Mouse (Mus musculus) embryonic facial prominence, embryonic 13.5 days (tissue): Measurements from ENCODE around the gene Gm36864. TPM values are rescaled to one million over a fixed set of nuclear protein-coding genes. Genes with fewer than 3 reads are reported as not detected.

ENCODE experiments used
- ATAC-seq: fragments of 200-750 bp; cut with Nextera tagmentation; 2 replicates; pipeline ENCODE4 v1.8.0; 2017; ENCODE audit warnings: low read depth; ENCODE audit not compliant: insufficient number of reproducible peaks, insufficient read depth, low FRiP score, low TSS enrichment
- H3K27ac ChIP-seq: fragments of 300-500 bp; sonication (generic); 2 replicates; pipeline ENCODE4 v1.5.1; 2015; ENCODE audit warnings: moderate library complexity, mild to moderate bottlenecking, inconsistent platforms
- H3K27me3 ChIP-seq: fragments of 300-500 bp; sonication (generic); 2 replicates; pipeline ENCODE4 v1.6.1; 2015; ENCODE audit warnings: mild to moderate bottlenecking, inconsistent platforms
- H3K36me3 ChIP-seq: fragments of 300-500 bp; sonication (generic); 2 replicates; pipeline ENCODE4 v1.6.1; 2015; ENCODE audit warnings: mild to moderate bottlenecking, inconsistent platforms
- H3K4me1 ChIP-seq: fragments of 300-500 bp; sonication (generic); 2 replicates; pipeline ENCODE4 v1.6.1; 2015; ENCODE audit warnings: inconsistent platforms
- H3K4me2 ChIP-seq: fragments of 300-500 bp; sonication (generic); 2 replicates; pipeline ENCODE4 v1.6.1; 2015; ENCODE audit warnings: moderate library complexity, mild to moderate bottlenecking, inconsistent platforms
- H3K4me3 ChIP-seq: fragments of 300-500 bp; sonication (generic); 2 replicates; pipeline ENCODE4 v1.5.1; 2015; ENCODE audit warnings: mild to moderate bottlenecking, inconsistent platforms
- H3K9ac ChIP-seq: fragments of 300-500 bp; sonication (generic); 2 replicates; pipeline ENCODE4 v1.6.1; 2015; ENCODE audit warnings: mild to moderate bottlenecking, inconsistent platforms
- H3K9me3 ChIP-seq: fragments of 300-500 bp; sonication (generic); 2 replicates; pipeline ENCODE4 v1.6.1; 2016; ENCODE audit warnings: inconsistent platforms
- WGBS: fragments of 180-500 bp; shearing (Covaris S2); methylation state at CpG from one replicate; pipeline ENCODE4 v1.1.7; 2015; ENCODE audit warnings: mixed read lengths; 5-methylcytosine and 5-hydroxymethylcytosine counted together
- polyA plus RNA-seq: library from polyadenylated mRNA; unstranded; fragments of >200 nt; fragmentation: Nextera tagmentation; extraction: Ambion mirVana; gene quantifications from 2 replicates; pipeline ENCODE4 v1.2.1, GENCODE M21; 2015

The Gm36864 gene
- polyA plus RNA-seq, 1 experiment from 2014 or later, result 0.21 TPM

- Histone ChIP-seq H3K9me3 (no peaks in the 10 kb centered on the region), H3K27me3 (peaks cover 28% of the 10 kb centered on the region), H3K4me1 (peaks cover 6% of the 10 kb centered on the region; the same call in 1 of the 2 replicates), H3K9ac (no peak overlapping the region), H3K36me3 (no peaks in the 10 kb centered on the region; the same call in 1 of the 2 replicates), H3K4me3 (no peak overlapping the region), H3K4me2 (no peak overlapping the region), H3K27ac (no peak overlapping the region)
- 71% methylated on average over 6 of the region's 6 CpGs for WGBS
- no peak for ATAC-seq
Observed at GRCm38 (mm10) chr7:44260410-44260809, 24.4 kb downstream of the Gm36864 start.

- Histone ChIP-seq H3K4me3 (no peak within 1 kb of the TSS), H3K27ac (no peak within 1 kb of the TSS), H3K4me1 (peaks cover 6% of the 10 kb centered on the region; the same call in 1 of the 2 replicates), H3K36me3 (no peaks in the 10 kb centered on the region), H3K9ac (no peak within 1 kb of the TSS), H3K4me2 (no peak within 1 kb of the TSS), H3K27me3 (peaks cover 33% of the 10 kb centered on the region), H3K9me3 (no peaks in the 10 kb centered on the region)
- ATAC-seq, result no peak
- WGBS, result 50% methylated on average over 5 of the region's 5 CpGs
Observed at GRCm38 (mm10) chr7:44261147-44261546, 25.2 kb downstream of the Gm36864 start, which contains the start of gene Gm15517. TSS of gene Gm15517 (plus strand) at chr7:44261447.

DNA sequence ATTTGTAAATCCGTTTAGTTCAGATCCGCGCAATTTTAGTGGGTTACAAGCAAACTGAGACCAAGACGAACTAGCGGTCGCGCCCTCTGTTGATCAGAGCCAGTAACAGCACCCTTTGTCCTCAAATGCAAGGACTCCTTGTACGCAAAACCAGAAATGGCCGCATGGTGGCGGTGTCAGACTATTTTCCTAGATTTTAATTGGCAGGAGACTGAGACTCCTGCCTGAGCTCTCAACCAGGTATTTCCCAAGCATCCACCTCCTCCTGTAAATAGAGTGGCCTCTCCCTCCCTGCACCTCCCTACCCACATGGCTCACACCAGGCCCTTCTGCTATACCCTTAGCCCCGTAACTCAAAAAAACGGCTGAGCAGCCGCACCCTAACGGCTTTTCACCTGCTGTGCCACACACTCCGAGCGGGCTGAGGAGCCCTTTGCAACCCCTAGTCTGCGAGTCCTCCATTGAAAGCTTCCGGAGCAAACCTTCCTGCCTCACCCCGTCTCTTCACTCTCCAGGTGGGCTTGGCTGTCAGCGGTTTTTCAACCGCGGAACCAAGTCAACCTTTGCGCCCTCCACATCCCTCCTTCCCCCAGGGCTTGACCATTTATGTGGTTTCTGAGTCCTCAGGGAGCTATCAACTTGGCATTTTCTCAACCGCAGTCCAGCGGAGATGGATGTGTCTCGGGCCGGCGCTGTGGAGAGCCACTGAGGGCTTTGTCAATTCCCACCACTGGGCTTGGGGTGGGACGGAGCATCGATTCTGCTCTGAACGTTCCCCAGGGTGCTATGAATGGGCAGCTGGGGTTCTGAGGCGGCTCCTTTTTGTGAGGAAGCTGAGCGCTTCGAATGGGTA is 27.0 kb downstream of the Gm36864 start:
- 3% methylated on average over 34 of the region's 34 CpGs for WGBS
- no peaks in the 10 kb centered on the region for H3K9me3 ChIP-seq
- peak overlapping the region; percentile 10 for H3K4me3 ChIP-seq
- no peaks in the 10 kb centered on the region for H3K36me3 ChIP-seq
- H3K4me2 ChIP-seq, result peak overlapping the region; percentile 50
- H3K9ac ChIP-seq, result peak overlapping the region; percentile 52
- H3K27ac ChIP-seq, result no peak overlapping the region
- 0 out of 2 replicates have a peak, but pooled peaks have one; percentile 38 for ATAC-seq
- H3K4me1 ChIP-seq, result peaks cover 6% of the 10 kb centered on the region; the same call in 1 of the 2 replicates
- H3K27me3 ChIP-seq, result peaks cover 43% of the 10 kb centered on the region

- H3K9ac ChIP-seq, result no peak overlapping the region
- ATAC-seq, result no peak
- H3K4me3 ChIP-seq, result no peak overlapping the region
- no peak overlapping the region for H3K27ac ChIP-seq
- 77% methylated on average over 11 of the region's 11 CpGs for WGBS
- no peaks in the 10 kb centered on the region for H3K9me3 ChIP-seq
- peaks cover 4% of the 10 kb centered on the region; the same call in 1 of the 2 replicates for H3K4me1 ChIP-seq
- no peaks in the 10 kb centered on the region for H3K36me3 ChIP-seq
- H3K4me2 ChIP-seq, result no peak overlapping the region
- peaks cover 42% of the 10 kb centered on the region for H3K27me3 ChIP-seq
Observed at GRCm38 (mm10) chr7:44268117-44268516, 32.1 kb downstream of the Gm36864 start.

- peaks cover 43% of the 10 kb centered on the region for H3K27me3 ChIP-seq
- no peaks in the 10 kb centered on the region for H3K4me1 ChIP-seq
- no peak for ATAC-seq
- H3K9me3 ChIP-seq, result no peaks in the 10 kb centered on the region
- no peak overlapping the region for H3K27ac ChIP-seq
- H3K9ac ChIP-seq, result no peak overlapping the region
- H3K4me3 ChIP-seq, result no peak overlapping the region
- no peaks in the 10 kb centered on the region for H3K36me3 ChIP-seq
- 93% methylated on average over 2 of the region's 2 CpGs for WGBS
- no peak overlapping the region for H3K4me2 ChIP-seq
Observed at GRCm38 (mm10) chr7:44269397-44269796, 33.4 kb downstream of the Gm36864 start.

DNA sequence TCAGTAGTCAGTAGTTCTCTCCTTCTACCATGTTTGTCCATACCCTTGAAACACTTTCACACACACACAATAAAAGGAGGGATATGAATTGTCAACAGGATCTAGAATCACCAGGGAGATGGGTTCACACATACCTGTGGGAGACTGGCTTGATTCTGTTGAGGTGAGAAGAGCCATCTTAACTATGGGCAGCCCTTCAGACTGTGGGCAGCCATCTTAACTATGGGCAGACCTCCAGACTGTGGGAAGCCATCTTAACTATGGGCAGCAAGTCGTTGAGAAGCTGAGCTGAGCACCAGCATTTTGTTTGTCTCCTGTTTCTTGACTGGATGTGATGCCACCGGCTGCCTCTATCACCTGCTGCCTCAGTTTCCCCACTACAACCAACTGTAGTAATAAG is 35.3 kb downstream of the Gm36864 start:
- Histone ChIP-seq H3K27me3 (peaks cover 43% of the 10 kb centered on the region), H3K4me3 (no peak overlapping the region), H3K27ac (no peak overlapping the region), H3K4me1 (no peaks in the 10 kb centered on the region), H3K9ac (no peak overlapping the region), H3K36me3 (no peaks in the 10 kb centered on the region), H3K9me3 (no peaks in the 10 kb centered on the region), H3K4me2 (no peak overlapping the region)
- ATAC-seq, result no peak
- WGBS, result 75% methylated on average over 2 of the region's 2 CpGs

GRCm38 (mm10) chr7:44272546-44272945 is 36.6 kb downstream of the Gm36864 start:
- H3K27ac ChIP-seq, result no peak overlapping the region
- H3K4me2 ChIP-seq, result no peak overlapping the region
- H3K4me1 ChIP-seq, result no peaks in the 10 kb centered on the region
- H3K36me3 ChIP-seq, result no peaks in the 10 kb centered on the region
- H3K9ac ChIP-seq, result no peak overlapping the region
- peaks cover 36% of the 10 kb centered on the region for H3K27me3 ChIP-seq
- H3K9me3 ChIP-seq, result no peaks in the 10 kb centered on the region
- H3K4me3 ChIP-seq, result no peak overlapping the region
- WGBS, result 84% methylated on average over 7 of the region's 7 CpGs
- no peak for ATAC-seq

GRCm38 (mm10) chr7:44273446-44273845 is 37.5 kb downstream of the Gm36864 start:
- no peak overlapping the region for H3K4me2 ChIP-seq
- no peak overlapping the region for H3K27ac ChIP-seq
- WGBS, result 74% methylated on average over 7 of the region's 7 CpGs
- ATAC-seq, result no peak
- H3K27me3 ChIP-seq, result peaks cover 32% of the 10 kb centered on the region
- no peaks in the 10 kb centered on the region for H3K36me3 ChIP-seq
- H3K9ac ChIP-seq, result no peak overlapping the region
- peaks cover 5% of the 10 kb centered on the region; the same call in 1 of the 2 replicates for H3K9me3 ChIP-seq
- H3K4me1 ChIP-seq, result no peaks in the 10 kb centered on the region
- no peak overlapping the region for H3K4me3 ChIP-seq

- Histone ChIP-seq H3K4me1 (no peaks in the 10 kb centered on the region), H3K27me3 (peaks cover 34% of the 10 kb centered on the region), H3K27ac (no peak overlapping the region), H3K4me3 (no peak overlapping the region), H3K9me3 (peaks cover 5% of the 10 kb centered on the region; the same call in 1 of the 2 replicates), H3K36me3 (no peaks in the 10 kb centered on the region), H3K9ac (no peak overlapping the region), H3K4me2 (no peak overlapping the region)
- 34% methylated on average over 11 of the region's 11 CpGs for WGBS
- ATAC-seq, result no peak
Observed at GRCm38 (mm10) chr7:44274096-44274495, 38.1 kb downstream of the Gm36864 start.

DNA sequence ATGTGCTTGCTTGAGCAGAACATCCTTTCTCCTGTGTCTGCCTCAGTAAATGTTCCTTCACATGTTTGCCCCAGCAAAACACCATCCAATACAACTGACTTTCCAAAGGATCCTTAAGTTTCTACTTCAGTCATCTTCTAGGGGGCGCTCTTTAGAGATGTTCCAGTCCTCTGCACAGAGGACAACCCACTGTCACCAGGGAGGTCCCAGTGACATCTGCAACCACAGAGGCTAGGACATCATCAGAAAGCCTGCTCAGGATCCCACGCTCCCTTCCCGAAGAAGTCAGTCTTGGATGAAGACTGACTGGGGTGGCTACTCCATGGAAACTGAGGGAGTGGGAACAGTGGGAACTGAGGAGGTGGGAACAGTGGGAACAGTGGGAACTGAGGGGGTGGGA is 39.6 kb downstream of the Gm36864 start:
- no peak overlapping the region for H3K27ac ChIP-seq
- H3K27me3 ChIP-seq, result peaks cover 34% of the 10 kb centered on the region
- H3K9me3 ChIP-seq, result peaks cover 5% of the 10 kb centered on the region; the same call in 1 of the 2 replicates
- no peaks in the 10 kb centered on the region for H3K4me1 ChIP-seq
- no peak overlapping the region for H3K4me3 ChIP-seq
- no peaks in the 10 kb centered on the region for H3K36me3 ChIP-seq
- no peak overlapping the region for H3K9ac ChIP-seq
- no peak overlapping the region for H3K4me2 ChIP-seq
- no peak for ATAC-seq
- WGBS, result 79% methylated on average over 3 of the region's 3 CpGs

GRCm38 (mm10) chr7:44276461-44277249 is 40.7 kb downstream of the Gm36864 start:
- no peak overlapping the region for H3K9ac ChIP-seq
- ATAC-seq, result no peak
- peaks cover 5% of the 10 kb centered on the region; the same call in 1 of the 2 replicates for H3K9me3 ChIP-seq
- H3K27ac ChIP-seq, result no peak overlapping the region
- 75% methylated on average over 9 of the region's 10 CpGs for WGBS
- H3K4me1 ChIP-seq, result no peaks in the 10 kb centered on the region
- peaks cover 34% of the 10 kb centered on the region for H3K27me3 ChIP-seq
- H3K36me3 ChIP-seq, result no peaks in the 10 kb centered on the region
- H3K4me3 ChIP-seq, result no peak overlapping the region
- H3K4me2 ChIP-seq, result no peak overlapping the region
